Mouse (Mus musculus): ENCODE measurements around the gene Cyb5r2.

Gene Cyb5r2

DNA sequence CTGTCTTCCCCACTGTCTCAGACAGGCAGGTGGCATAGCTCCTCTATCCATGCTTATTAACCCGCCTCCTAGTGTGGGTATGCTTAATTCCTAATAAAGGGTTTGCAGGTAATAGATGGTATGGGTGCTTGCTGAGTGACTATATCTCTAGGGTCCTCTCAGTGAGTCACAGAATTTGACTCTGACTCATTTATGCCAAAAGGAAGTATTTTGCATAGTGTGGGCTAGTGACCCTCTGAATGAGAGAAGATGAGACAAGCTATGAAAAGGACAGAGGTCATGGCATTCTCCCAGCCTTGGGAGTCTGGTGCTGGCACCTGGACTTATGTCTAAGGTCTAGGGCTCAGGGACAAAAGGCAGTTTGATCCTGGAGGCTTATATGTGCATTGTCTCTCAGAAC lies 37.1 kb downstream of the Cyb5r2 start:
- DNase-seq = no peak

DNA sequence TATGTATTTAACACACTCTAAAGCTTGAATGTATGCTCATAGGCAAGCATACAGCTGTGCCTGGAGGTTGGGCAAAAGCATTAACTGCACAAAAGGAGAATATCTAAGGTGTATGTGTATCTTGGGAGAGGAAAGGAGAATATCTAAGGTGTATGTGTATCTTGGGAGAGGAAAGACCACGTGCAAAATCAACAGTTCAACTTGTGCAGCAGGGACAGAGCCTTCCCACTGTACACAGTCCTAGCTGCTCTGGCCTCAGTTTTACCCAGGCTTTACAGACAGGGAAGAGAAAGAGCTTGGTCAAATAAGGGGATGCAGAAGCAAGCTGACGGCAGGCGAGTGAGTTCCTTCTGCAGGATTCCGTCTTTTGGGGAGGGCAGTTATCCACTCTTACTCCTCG lies 43.8 kb downstream of the Cyb5r2 start:
- no peak for DNase-seq

DNA sequence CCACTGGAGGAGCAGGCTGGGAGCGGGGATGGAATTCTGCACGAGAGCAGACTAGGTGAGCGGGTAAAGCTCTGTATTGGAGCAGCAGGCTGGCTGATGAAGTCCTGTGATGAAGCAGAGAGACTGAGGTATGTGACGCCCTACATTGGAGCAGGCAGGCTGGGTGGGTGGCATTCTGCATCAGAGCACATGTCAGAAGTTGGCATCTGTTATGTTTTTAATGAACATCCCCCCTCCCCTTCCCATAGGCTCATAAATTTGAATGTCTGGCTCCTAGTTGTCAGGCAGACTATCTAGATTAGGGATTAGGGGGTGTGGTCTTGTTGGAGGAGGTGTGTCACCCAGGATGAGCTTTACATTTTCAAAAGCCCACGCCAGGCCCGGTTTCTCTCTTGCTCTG lies 45.1 kb downstream of the Cyb5r2 start:
- no peak for DNase-seq

DNA sequence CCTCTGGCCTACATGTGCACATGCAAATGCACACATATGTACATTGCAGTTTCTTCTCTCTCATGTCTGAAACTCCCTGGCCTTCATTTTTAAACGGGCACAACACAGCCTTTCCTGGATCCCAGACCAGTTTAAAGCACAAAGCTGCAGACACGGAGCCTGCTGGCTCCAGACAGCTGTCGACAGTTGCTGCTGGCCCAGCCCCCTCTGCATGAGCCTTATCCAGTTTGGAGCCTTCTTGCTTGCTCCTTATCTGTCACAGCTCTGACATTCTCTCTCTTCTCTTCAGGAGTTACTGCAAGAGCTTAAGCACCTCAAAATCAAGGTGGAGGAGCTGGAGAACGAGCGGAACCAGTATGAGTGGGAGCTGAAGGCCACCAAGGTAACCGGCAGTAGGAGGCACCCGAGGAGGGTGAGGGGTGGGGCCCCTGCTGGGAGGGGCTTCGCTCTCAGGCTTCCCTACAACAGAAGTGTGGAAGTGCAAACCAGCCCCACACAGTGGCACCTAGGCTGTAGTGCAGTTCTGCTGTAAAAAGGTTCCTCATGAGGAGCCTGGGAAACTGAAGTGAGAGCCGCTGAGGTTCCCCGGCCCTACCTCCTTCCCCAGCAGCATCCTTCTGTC lies 49.2 kb downstream of the Cyb5r2 start:
- DNase-seq = peak; percentile 3

DNA sequence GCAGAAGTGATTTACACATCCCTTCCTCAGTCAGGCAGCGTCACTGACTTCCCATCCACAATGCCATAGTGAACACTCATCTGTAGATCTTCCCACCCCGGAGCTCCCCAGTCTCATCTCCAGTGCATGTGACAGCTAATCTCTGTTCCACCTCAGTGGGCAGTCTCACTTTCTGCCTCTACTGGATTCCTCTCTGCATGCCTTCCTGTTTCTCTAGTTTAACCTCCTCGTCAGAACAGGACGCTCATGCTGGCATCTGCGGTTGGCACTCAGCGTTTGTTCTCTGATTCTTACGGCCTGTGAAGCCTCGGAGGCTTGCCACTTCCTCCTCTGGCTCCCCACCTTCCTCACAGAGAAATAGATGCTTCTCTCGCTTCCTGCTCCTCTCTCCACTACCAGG lies 50.2 kb downstream of the Cyb5r2 start:
- no peak for DNase-seq

DNA sequence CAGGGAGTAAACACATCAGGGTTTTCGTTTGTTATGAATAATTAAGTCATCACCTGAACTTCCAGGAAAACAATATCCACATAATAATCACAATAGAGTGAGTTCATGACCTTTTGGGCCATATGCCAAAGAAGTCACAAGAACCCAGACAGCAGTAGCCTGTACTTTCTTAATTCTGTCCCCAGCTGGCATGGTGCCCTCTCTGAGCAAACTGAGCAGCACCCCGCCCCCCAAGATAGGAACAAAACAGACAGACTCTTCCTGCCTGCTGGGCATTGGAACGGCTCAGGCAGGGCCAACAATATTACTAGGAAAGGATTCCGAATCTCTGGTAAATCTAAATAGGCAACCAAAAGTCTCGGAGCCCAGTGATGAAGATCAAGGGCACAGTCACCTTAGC lies 51.9 kb downstream of the Cyb5r2 start:
- DNase-seq = no peak

DNA sequence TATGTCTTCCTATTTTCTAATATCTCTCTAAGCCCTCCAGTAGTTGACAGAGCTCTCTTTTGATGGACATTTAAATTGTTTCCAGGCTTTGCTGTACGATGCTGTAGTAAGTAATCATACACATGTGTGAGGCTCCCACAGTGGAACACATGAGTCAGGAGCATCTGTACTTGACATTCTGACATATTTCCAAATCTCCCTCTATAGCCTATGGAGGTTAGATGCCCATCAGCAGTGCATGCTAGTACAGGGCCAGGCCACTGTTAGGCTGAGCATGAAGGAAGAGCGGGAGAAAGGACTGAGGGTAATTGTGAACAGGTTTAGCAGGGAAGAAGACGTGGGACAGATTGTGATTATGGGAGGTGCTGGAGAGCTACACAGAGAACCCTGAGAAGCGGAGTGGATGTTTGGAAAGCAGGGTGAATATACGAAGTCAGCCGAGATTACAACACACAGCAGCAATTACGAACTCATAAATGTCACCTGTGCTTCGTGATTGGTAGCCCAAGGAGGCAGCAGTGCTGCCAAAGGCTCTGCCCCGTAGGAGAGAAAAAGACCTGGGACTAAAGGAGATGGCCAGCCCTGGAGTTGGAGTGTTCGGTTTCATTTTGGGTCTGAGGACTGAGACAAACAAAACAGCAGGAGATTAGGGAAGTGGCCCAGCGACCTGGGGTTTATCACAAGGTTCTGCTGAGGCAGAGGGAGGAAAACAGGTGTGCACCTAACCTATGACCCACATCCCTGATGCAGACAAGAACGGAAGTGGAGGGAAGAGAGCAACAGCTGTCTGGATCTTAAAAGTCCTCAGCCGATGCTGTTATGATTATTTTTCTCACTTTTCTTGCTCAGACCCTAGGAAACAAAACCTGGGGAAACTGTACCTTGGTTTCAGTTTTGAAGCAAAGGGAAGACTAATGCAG lies 55.1 kb downstream of the Cyb5r2 start:
- DNase-seq = no peak

DNA sequence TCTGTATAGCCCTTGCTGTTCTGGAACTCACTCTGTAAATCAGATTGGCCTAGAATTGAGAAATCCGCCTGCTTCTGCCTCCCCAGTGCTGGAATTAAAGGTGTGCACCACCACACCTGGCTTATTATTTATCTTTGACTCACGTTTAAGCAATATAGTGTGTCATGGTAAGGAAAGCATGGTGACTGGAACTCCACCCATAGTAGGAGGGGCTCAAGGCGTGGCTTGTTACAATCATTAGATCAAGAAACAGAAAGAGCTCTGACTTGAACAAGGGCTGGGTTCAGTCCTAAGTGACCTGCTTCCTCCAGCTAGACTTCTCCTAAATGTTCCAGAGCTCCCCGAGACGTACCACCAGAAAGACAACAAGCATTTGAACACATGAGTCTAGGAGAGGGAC lies 57.2 kb downstream of the Cyb5r2 start:
- no peak for DNase-seq

DNA sequence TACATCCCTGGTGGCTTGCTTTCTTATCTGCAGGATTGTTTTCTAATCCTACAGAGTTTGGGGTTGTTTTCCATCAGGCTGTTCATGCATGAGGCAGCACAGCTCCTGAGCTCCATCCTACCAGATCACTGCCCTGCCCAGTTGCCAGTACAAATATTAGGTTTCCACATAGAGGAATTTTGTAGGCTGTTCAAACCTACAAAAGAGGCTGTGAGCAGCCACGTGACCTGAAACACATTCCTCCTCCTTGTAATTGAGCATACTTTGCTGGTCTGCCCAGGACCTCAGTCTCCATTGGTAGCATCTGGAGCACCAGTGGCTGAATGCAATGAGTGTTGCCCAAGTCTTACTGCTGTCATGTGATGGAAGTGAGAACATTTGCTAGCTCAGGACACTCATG lies 57.9 kb downstream of the Cyb5r2 start:
- no peak for DNase-seq

All from cerebellum, adult 11-12 months (tissue).